Comparison of ENCODE assay signal across 8 mouse cellular contexts in genomic region chrX:70476792-70477776, GRCm38 (mm10). TPM values are rescaled to one million over a fixed set of nuclear protein-coding genes. Genes with fewer than 3 reads are reported as not detected.
DNase-seq lines count a peak whose midpoint lies in the region; ATAC-seq and TF ChIP-seq lines count a peak whose summit lies in the region.

Tmem185a (minus strand) TSS chrX:70477180.

- DNase-seq in 416B (ENCODE audit: low read depth) (peak; percentile 82), liver (peak; percentile 83)
- peak; percentile 88 for DNase-seq in heart, embryonic 10.5 days (ENCODE audit: low spot score)
- DNase-seq in spleen, postnatal 4 days (ENCODE audit: low spot score in 2 of 2): peak; percentile 66 to 83

- peak within 1 kb of the TSS; percentile 80 for H3K4me3 ChIP-seq in bone marrow, adult 2 months (replicated peaks; ENCODE audit: control insufficient read depth, low read depth, low read length)
- H3K4me3 ChIP-seq in embryonic facial prominence, embryonic 15.5 days (replicated peaks): peak within 1 kb of the TSS; percentile 55
- H3K4me3 ChIP-seq in heart, embryonic 10.5 days: peak within 1 kb of the TSS; percentile 62
- peak within 1 kb of the TSS; percentile 63 for H3K4me3 ChIP-seq in kidney, embryonic 15.5 days (replicated peaks)

- peak; percentile 86 for ATAC-seq in embryonic facial prominence, embryonic 15.5 days (ENCODE audit: insufficient number of reproducible peaks, low FRiP score, low TSS enrichment, low read depth)
- peak; percentile 92 for ATAC-seq in kidney, embryonic 15.5 days (replicated peaks; ENCODE audit: low FRiP score)
- ATAC-seq in monocyte, adult 5-6 weeks (replicated peaks; ENCODE audit: insufficient number of reproducible peaks, low FRiP score, low TSS enrichment, poor library complexity, severe bottlenecking): peak; percentile 70; the same call in 1 of the 2 replicates

- TF ChIP-seq CTCF in bone marrow, adult 2 months (IDR thresholded peaks at IDR 0.05; ENCODE audit: control insufficient read depth, insufficient read depth, low read length): no peak

- WGBS in bone marrow, adult 2 months: 23% methylated on average over 40 of the region's 42 CpGs
- 27% methylated on average over 42 of the region's 42 CpGs for WGBS in embryonic facial prominence, embryonic 15.5 days
- WGBS in heart, embryonic 10.5 days: 20% methylated on average over 36 of the region's 42 CpGs
- 20% methylated on average over 42 of the region's 42 CpGs for WGBS in kidney, embryonic 15.5 days

- peak within 1 kb of the TSS; percentile 51 for H3K4me2 ChIP-seq in embryonic facial prominence, embryonic 15.5 days (replicated peaks)
- peak within 1 kb of the TSS; percentile 61 for H3K4me2 ChIP-seq in kidney, embryonic 15.5 days

- H3K9ac ChIP-seq in embryonic facial prominence, embryonic 15.5 days: peak within 1 kb of the TSS; percentile 24
- H3K9ac ChIP-seq in kidney, embryonic 15.5 days: peak within 1 kb of the TSS; percentile 61

- no peaks in the 10 kb centered on the region for H3K27me3 ChIP-seq in embryonic facial prominence, embryonic 15.5 days
- H3K27me3 ChIP-seq in heart, embryonic 10.5 days (ENCODE audit: insufficient read depth, poor library complexity, severe bottlenecking): no peaks in the 10 kb centered on the region; the same call in 1 of the 2 replicates
- H3K27me3 ChIP-seq in kidney, embryonic 15.5 days: peaks cover 3% of the 10 kb centered on the region; the same call in 1 of the 2 replicates

- no peaks in the 10 kb centered on the region; the same call in 1 of the 2 replicates for H3K4me1 ChIP-seq in bone marrow, adult 2 months (ENCODE audit: control insufficient read depth, insufficient read depth, low read length)
- no peaks in the 10 kb centered on the region for H3K4me1 ChIP-seq in embryonic facial prominence, embryonic 15.5 days
- H3K4me1 ChIP-seq in heart, embryonic 10.5 days: 0 out of 2 replicates have a peak, but pooled peaks cover 5% of the 10 kb centered on the region
- H3K4me1 ChIP-seq in kidney, embryonic 15.5 days: no peaks in the 10 kb centered on the region

- peak; percentile 36; the same call in 1 of the 2 replicates for TF ChIP-seq POLR2A in bone marrow, adult 2 months (IDR thresholded peaks at IDR 0.05; ENCODE audit: borderline replicate concordance, control insufficient read depth, low read depth, low read length)

- no peaks in the 10 kb centered on the region for H3K36me3 ChIP-seq in embryonic facial prominence, embryonic 15.5 days
- no peaks in the 10 kb centered on the region for H3K36me3 ChIP-seq in heart, embryonic 10.5 days
- H3K36me3 ChIP-seq in kidney, embryonic 15.5 days: no peaks in the 10 kb centered on the region

- H3K9me3 ChIP-seq in embryonic facial prominence, embryonic 15.5 days (replicated peaks): no peaks in the 10 kb centered on the region
- H3K9me3 ChIP-seq in heart, embryonic 10.5 days: no peaks in the 10 kb centered on the region
- no peaks in the 10 kb centered on the region for H3K9me3 ChIP-seq in kidney, embryonic 15.5 days (replicated peaks)

- H3K27ac ChIP-seq in bone marrow, adult 2 months (ENCODE audit: control insufficient read depth, insufficient read depth, low read depth, low read length, poor library complexity): peak within 1 kb of the TSS; percentile 36; the same call in 1 of the 2 replicates
- H3K27ac ChIP-seq in embryonic facial prominence, embryonic 15.5 days (replicated peaks): peak within 1 kb of the TSS; percentile 73
- H3K27ac ChIP-seq in heart, embryonic 10.5 days: peak within 1 kb of the TSS; percentile 86
- H3K27ac ChIP-seq in kidney, embryonic 15.5 days: peak within 1 kb of the TSS; percentile 80

RNA-seq across cellular contexts. Expression of gene Tmem185a, which starts in this region (rescaled TPM):
- polyA plus RNA-seq in bone marrow, adult 2 months (2011; ENCODE audit: insufficient read depth, insufficient read length, low replicate concordance, missing spikeins): 1.2 and 9.9 TPM in 2 replicates
- polyA plus RNA-seq in embryonic facial prominence, embryonic 15.5 days (2015; fragmentation: Nextera tagmentation; extraction: Ambion mirVana): 42.7 and 49.3 TPM in 2 replicates
- 36.0 and 42.5 TPM in 2 replicates for polyA plus RNA-seq in heart, embryonic 10.5 days (2016; fragmentation: Nextera tagmentation; extraction: Ambion mirVana)
- polyA plus RNA-seq in kidney, embryonic 15.5 days (2015; fragmentation: Nextera tagmentation; extraction: Ambion mirVana): 43.1 and 44.1 TPM in 2 replicates
- 6.3 to 14.5 TPM (median 10.3 TPM) in 3 replicates for total RNA-seq in monocyte, adult 5-6 weeks (2017)

Comparison
In these comparisons a context has a peak if more than half of its experiments do, and no peak if none do; other contexts are left out.
1. Peak in every context shown above with its lines: DNase-seq, ATAC-seq, H3K4me3 ChIP-seq and H3K27ac ChIP-seq.
2. H3K27ac ChIP-seq: peak in every context shown above with its lines; median percentile 86 in heart, embryonic 10.5 days; 80 in kidney, embryonic 15.5 days; 73 in embryonic facial prominence, embryonic 15.5 days; 36 in bone marrow, adult 2 months.